Mouse (Mus musculus): Measurements from ENCODE around the gene Adgra1. TPM values are rescaled to one million over a fixed set of nuclear protein-coding genes. Genes with fewer than 3 reads are reported as not detected.

The Adgra1 gene
- polyA plus RNA-seq (2015; fragmentation: Nextera tagmentation; extraction: Ambion mirVana): not detected in 2 replicates

DNA sequence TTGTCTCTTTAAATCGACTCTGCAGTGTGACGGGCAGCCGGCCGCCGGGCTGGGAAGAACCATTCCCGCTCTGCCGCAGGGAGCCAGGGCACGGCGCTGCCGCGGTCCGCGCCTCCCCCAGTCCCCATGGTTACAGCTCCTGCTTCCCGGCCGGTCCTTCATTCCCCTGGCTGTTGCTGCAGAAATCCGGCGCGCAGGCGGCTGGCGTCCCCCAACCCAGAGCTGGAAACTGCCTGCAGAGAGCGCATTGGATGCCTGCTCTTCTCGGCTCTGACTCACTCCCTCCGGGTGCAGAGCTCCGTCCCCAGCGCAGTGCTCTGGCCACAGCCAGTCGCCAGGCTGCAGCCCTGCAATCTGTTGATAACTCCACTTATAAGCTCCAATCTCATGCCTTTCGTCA, at the start of gene Adgra1:
Gene Adgra1 (plus strand): TSS at position 139 of the 400 bp plus-strand sequence.
- H3K4me3 ChIP-seq (ENCODE audit: low read depth, low read length): no peak within 1 kb of the TSS
- 3% methylated on average over 27 of the region's 27 CpGs for WGBS (ENCODE audit: insufficient replicate concordance)
- no peak for TF ChIP-seq EP300 (IDR thresholded peaks at IDR 0.05; ENCODE audit: low read depth)
- no peak within 1 kb of the TSS for H3K27ac ChIP-seq (ENCODE audit: low read depth)
- no peak for DNase-seq
- H3K4me2 ChIP-seq (ENCODE audit: low read depth, low read length): no peak within 1 kb of the TSS
- H3K9me3 ChIP-seq (ENCODE audit: low read length): no peaks in the 10 kb centered on the region
- peaks cover 18% of the 10 kb centered on the region for H3K27me3 ChIP-seq (ENCODE audit: insufficient read depth, low read length)
- no peaks in the 10 kb centered on the region for H3K4me1 ChIP-seq (ENCODE audit: insufficient read depth)
- H3K36me3 ChIP-seq (replicated peaks; ENCODE audit: insufficient read depth, low read length): no peaks in the 10 kb centered on the region
- H3K9ac ChIP-seq (replicated peaks): no peak within 1 kb of the TSS
- ATAC-seq: no peak

- no peaks in the 10 kb centered on the region for H3K9me3 ChIP-seq (ENCODE audit: low read length)
- DNase-seq (no peak), ATAC-seq (no peak)
- H3K27ac ChIP-seq (ENCODE audit: low read depth): no peak overlapping the region
- H3K4me2 ChIP-seq (ENCODE audit: low read depth, low read length): no peak overlapping the region
- H3K4me1 ChIP-seq (ENCODE audit: insufficient read depth): no peaks in the 10 kb centered on the region
- WGBS (ENCODE audit: insufficient replicate concordance): 54% methylated on average over 2 of the region's 2 CpGs
- no peaks in the 10 kb centered on the region for H3K27me3 ChIP-seq (ENCODE audit: insufficient read depth, low read length)
- no peak overlapping the region for H3K9ac ChIP-seq (replicated peaks)
- H3K4me3 ChIP-seq (ENCODE audit: low read depth, low read length): no peak overlapping the region
- TF ChIP-seq EP300 (IDR thresholded peaks at IDR 0.05; ENCODE audit: low read depth) (no peak), CTCF (IDR thresholded peaks at IDR 0.05; ENCODE audit: low read depth) (no peak)
- no peaks in the 10 kb centered on the region for H3K36me3 ChIP-seq (replicated peaks; ENCODE audit: insufficient read depth, low read length)
Measured at GRCm38 (mm10) chr7:139787382-139787781, 46.6 kb upstream of the Adgra1 start.

GRCm38 (mm10) chr7:139788927-139789326, 45.0 kb upstream of the Adgra1 start:
- no peaks in the 10 kb centered on the region for H3K27me3 ChIP-seq (ENCODE audit: insufficient read depth, low read length)
- H3K9me3 ChIP-seq (ENCODE audit: low read length): no peaks in the 10 kb centered on the region
- 81% methylated on average over 11 of the region's 11 CpGs for WGBS (ENCODE audit: insufficient replicate concordance)
- DNase-seq (no peak), ATAC-seq (no peak)
- H3K4me2 ChIP-seq (ENCODE audit: low read depth, low read length): no peak overlapping the region
- no peak overlapping the region for H3K9ac ChIP-seq (replicated peaks)
- H3K4me3 ChIP-seq (ENCODE audit: low read depth, low read length): no peak overlapping the region
- H3K4me1 ChIP-seq (ENCODE audit: insufficient read depth): no peaks in the 10 kb centered on the region
- TF ChIP-seq CTCF (IDR thresholded peaks at IDR 0.05; ENCODE audit: low read depth) (no peak), EP300 (IDR thresholded peaks at IDR 0.05; ENCODE audit: low read depth) (no peak)
- no peaks in the 10 kb centered on the region for H3K36me3 ChIP-seq (replicated peaks; ENCODE audit: insufficient read depth, low read length)
- no peak overlapping the region for H3K27ac ChIP-seq (ENCODE audit: low read depth)

- no peaks in the 10 kb centered on the region for H3K36me3 ChIP-seq (replicated peaks; ENCODE audit: insufficient read depth, low read length)
- no peak overlapping the region for H3K9ac ChIP-seq (replicated peaks)
- no peak overlapping the region for H3K27ac ChIP-seq (ENCODE audit: low read depth)
- H3K4me2 ChIP-seq (ENCODE audit: low read depth, low read length): no peak overlapping the region
- TF ChIP-seq EP300 (IDR thresholded peaks at IDR 0.05; ENCODE audit: low read depth) (no peak), CTCF (IDR thresholded peaks at IDR 0.05; ENCODE audit: low read depth) (no peak)
- ATAC-seq (no peak), DNase-seq (no peak)
- no peaks in the 10 kb centered on the region for H3K27me3 ChIP-seq (ENCODE audit: insufficient read depth, low read length)
- WGBS (ENCODE audit: insufficient replicate concordance): 75% methylated on average over 4 of the region's 4 CpGs
- H3K4me3 ChIP-seq (ENCODE audit: low read depth, low read length): no peak overlapping the region
- no peaks in the 10 kb centered on the region for H3K9me3 ChIP-seq (ENCODE audit: low read length)
- no peaks in the 10 kb centered on the region for H3K4me1 ChIP-seq (ENCODE audit: insufficient read depth)
Measured at GRCm38 (mm10) chr7:139789718-139790117, 44.3 kb upstream of the Adgra1 start.

DNA sequence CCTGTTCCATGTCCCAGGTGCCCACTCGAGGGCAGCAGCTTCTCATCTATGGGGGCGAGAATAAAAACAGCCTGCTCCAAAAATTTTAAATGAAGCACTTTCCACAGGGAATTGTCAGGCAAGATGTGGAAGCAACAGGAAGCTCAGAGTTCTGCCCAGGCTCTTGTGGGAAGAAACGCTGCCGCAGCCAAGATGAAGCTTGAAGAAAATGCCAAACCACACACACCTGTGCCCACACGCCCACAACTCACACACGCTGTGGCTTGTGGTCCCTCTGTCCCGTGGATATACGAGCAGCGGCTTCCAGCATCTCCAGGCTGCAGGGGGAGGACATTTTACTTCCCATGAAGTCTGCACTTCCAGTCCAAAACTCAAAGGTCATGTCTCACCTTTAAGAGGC, 42.4 kb upstream of the Adgra1 start:
- TF ChIP-seq EP300 (IDR thresholded peaks at IDR 0.05; ENCODE audit: low read depth): no peak
- no peak for TF ChIP-seq CTCF (IDR thresholded peaks at IDR 0.05; ENCODE audit: low read depth)
- WGBS (ENCODE audit: insufficient replicate concordance): 70% methylated on average over 9 of the region's 9 CpGs
- Histone ChIP-seq H3K4me2 (ENCODE audit: low read depth, low read length) (no peak overlapping the region), H3K36me3 (replicated peaks; ENCODE audit: insufficient read depth, low read length) (no peaks in the 10 kb centered on the region), H3K4me1 (ENCODE audit: insufficient read depth) (no peaks in the 10 kb centered on the region), H3K9ac (replicated peaks) (no peak overlapping the region), H3K9me3 (ENCODE audit: low read length) (no peaks in the 10 kb centered on the region), H3K27ac (ENCODE audit: low read depth) (no peak overlapping the region), H3K27me3 (ENCODE audit: insufficient read depth, low read length) (no peaks in the 10 kb centered on the region), H3K4me3 (ENCODE audit: low read depth, low read length) (no peak overlapping the region)
- DNase-seq (no peak), ATAC-seq (no peak)

GRCm38 (mm10) chr7:139795004-139795605, 38.9 kb upstream of the Adgra1 start:
- H3K9me3 ChIP-seq (ENCODE audit: low read length): no peaks in the 10 kb centered on the region
- H3K9ac ChIP-seq (replicated peaks): no peak overlapping the region
- H3K4me3 ChIP-seq (ENCODE audit: low read depth, low read length): no peak overlapping the region
- H3K27ac ChIP-seq (ENCODE audit: low read depth): no peak overlapping the region
- H3K27me3 ChIP-seq (ENCODE audit: insufficient read depth, low read length): no peaks in the 10 kb centered on the region
- 76% methylated on average over 9 of the region's 9 CpGs for WGBS (ENCODE audit: insufficient replicate concordance)
- DNase-seq: no peak
- no peaks in the 10 kb centered on the region for H3K4me1 ChIP-seq (ENCODE audit: insufficient read depth)
- H3K4me2 ChIP-seq (ENCODE audit: low read depth, low read length): no peak overlapping the region
- no peak for ATAC-seq
- TF ChIP-seq CTCF (IDR thresholded peaks at IDR 0.05; ENCODE audit: low read depth) (no peak), EP300 (IDR thresholded peaks at IDR 0.05; ENCODE audit: low read depth) (no peak)
- H3K36me3 ChIP-seq (replicated peaks; ENCODE audit: insufficient read depth, low read length): no peaks in the 10 kb centered on the region

All from liver, postnatal 0 days (tissue).